Mouse (Mus musculus) kidney, embryonic 15.5 days (tissue): ENCODE results near the gene Gpn2. TPM values are rescaled to one million over a fixed set of nuclear protein-coding genes. Genes with fewer than 3 reads are reported as not detected.

Experiments
- ATAC-seq: fragments of 200-750 bp; cut with Nextera tagmentation; replicated peaks from 2 replicates; pipeline ENCODE4 v1.8.0; 2017; ENCODE audit warnings: moderate TSS enrichment; ENCODE audit not compliant: low FRiP score
- H3K27ac ChIP-seq: fragments of 300-500 bp; sonication (generic); 2 replicates; pipeline ENCODE4 v1.5.1; 2015; ENCODE audit warnings: mild to moderate bottlenecking, inconsistent platforms
- H3K27me3 ChIP-seq: fragments of 300-500 bp; sonication (generic); 2 replicates; pipeline ENCODE4 v1.6.1; 2015; ENCODE audit warnings: inconsistent platforms
- H3K36me3 ChIP-seq: fragments of 300-500 bp; sonication (generic); 2 replicates; pipeline ENCODE4 v1.6.1; 2015; ENCODE audit warnings: inconsistent platforms
- H3K4me1 ChIP-seq: fragments of 300-500 bp; sonication (generic); 2 replicates; pipeline ENCODE4 v1.6.1; 2015; ENCODE audit warnings: inconsistent platforms
- H3K4me2 ChIP-seq: fragments of 300-500 bp; sonication (generic); 2 replicates; pipeline ENCODE4 v1.6.1; 2015; ENCODE audit warnings: moderate library complexity, mild to moderate bottlenecking, inconsistent platforms
- H3K4me3 ChIP-seq: fragments of 300-500 bp; sonication (generic); replicated peaks from 2 replicates; pipeline ENCODE4 v1.5.1; 2015; ENCODE audit warnings: mild to moderate bottlenecking, inconsistent platforms
- H3K9ac ChIP-seq: fragments of 300-500 bp; sonication (generic); 2 replicates; pipeline ENCODE4 v1.6.1; 2015; ENCODE audit warnings: mild to moderate bottlenecking, inconsistent platforms
- H3K9me3 ChIP-seq: fragments of 300-500 bp; sonication (generic); replicated peaks from 2 replicates; pipeline ENCODE4 v1.6.1; 2016; ENCODE audit warnings: inconsistent platforms
- WGBS: fragments of 180-500 bp; shearing (Covaris S2); methylation state at CpG from one replicate; pipeline ENCODE4 v1.1.7; 2015; ENCODE audit warnings: mixed read lengths; 5-methylcytosine and 5-hydroxymethylcytosine counted together
- polyA plus RNA-seq: library from polyadenylated mRNA; unstranded; fragments of >200 nt; fragmentation: Nextera tagmentation; extraction: Ambion mirVana; gene quantifications from 2 replicates; pipeline ENCODE4 v1.2.1, GENCODE M21; 2015

The Gpn2 gene
- polyA plus RNA-seq, 1 experiment from 2014 or later = 20.3 TPM

GRCm38 (mm10) chr4:133627039-133627438, 42.9 kb downstream of the Gpn2 start:
- ATAC-seq = no peak
- H3K9ac ChIP-seq = no peak overlapping the region
- 92% methylated on average over 14 of the region's 14 CpGs for WGBS
- H3K4me1 ChIP-seq = peaks cover 63% of the 10 kb centered on the region
- peaks cover 32% of the 10 kb centered on the region for H3K36me3 ChIP-seq
- no peaks in the 10 kb centered on the region for H3K9me3 ChIP-seq
- H3K27ac ChIP-seq = peak overlapping the region; percentile 87; the same call in 1 of the 2 replicates
- H3K4me3 ChIP-seq = no peak overlapping the region
- H3K27me3 ChIP-seq = no peaks in the 10 kb centered on the region
- H3K4me2 ChIP-seq = no peak overlapping the region

- H3K9ac ChIP-seq = no peak overlapping the region
- H3K4me2 ChIP-seq = no peak overlapping the region
- 59% methylated on average over 2 of the region's 2 CpGs for WGBS
- H3K36me3 ChIP-seq = peaks cover 32% of the 10 kb centered on the region
- ATAC-seq = no peak
- no peaks in the 10 kb centered on the region for H3K9me3 ChIP-seq
- H3K4me1 ChIP-seq = peaks cover 72% of the 10 kb centered on the region
- no peaks in the 10 kb centered on the region for H3K27me3 ChIP-seq
- no peak overlapping the region for H3K27ac ChIP-seq
- no peak overlapping the region for H3K4me3 ChIP-seq
Measured at GRCm38 (mm10) chr4:133628517-133628916, 44.4 kb downstream of the Gpn2 start.

- ATAC-seq = no peak
- Histone ChIP-seq H3K4me1 (peaks cover 77% of the 10 kb centered on the region), H3K27me3 (no peaks in the 10 kb centered on the region), H3K4me3 (no peak overlapping the region), H3K4me2 (no peak overlapping the region), H3K9ac (no peak overlapping the region), H3K9me3 (no peaks in the 10 kb centered on the region), H3K36me3 (peaks cover 25% of the 10 kb centered on the region), H3K27ac (no peak overlapping the region)
- 82% methylated on average over 7 of the region's 7 CpGs for WGBS
Measured at GRCm38 (mm10) chr4:133629191-133629590, 45.0 kb downstream of the Gpn2 start.

GRCm38 (mm10) chr4:133630326-133630920, 46.3 kb downstream of the Gpn2 start:
- WGBS = 88% methylated on average over 8 of the region's 8 CpGs
- H3K27ac ChIP-seq = no peak overlapping the region; the same call in 1 of the 2 replicates
- no peak for ATAC-seq
- peak overlapping the region; percentile 95; the same call in 1 of the 2 replicates for H3K4me2 ChIP-seq
- no peak overlapping the region for H3K4me3 ChIP-seq
- no peaks in the 10 kb centered on the region for H3K9me3 ChIP-seq
- H3K9ac ChIP-seq = 0 out of 2 replicates have a peak overlapping the region, but pooled peaks have one; percentile 0
- peaks cover 15% of the 10 kb centered on the region for H3K36me3 ChIP-seq
- peaks cover 68% of the 10 kb centered on the region for H3K4me1 ChIP-seq
- no peaks in the 10 kb centered on the region for H3K27me3 ChIP-seq

GRCm38 (mm10) chr4:133631071-133631768, 47.1 kb downstream of the Gpn2 start:
- 0 out of 2 replicates have a peak overlapping the region, but pooled peaks have one; percentile 13 for H3K27ac ChIP-seq
- H3K9ac ChIP-seq = 0 out of 2 replicates have a peak overlapping the region, but pooled peaks have one; percentile 0
- H3K4me1 ChIP-seq = peaks cover 60% of the 10 kb centered on the region
- H3K36me3 ChIP-seq = peaks cover 8% of the 10 kb centered on the region
- 72% methylated on average over 14 of the region's 14 CpGs for WGBS
- ATAC-seq = no peak
- H3K9me3 ChIP-seq = no peaks in the 10 kb centered on the region
- H3K4me2 ChIP-seq = peak overlapping the region; percentile 95
- H3K27me3 ChIP-seq = no peaks in the 10 kb centered on the region
- H3K4me3 ChIP-seq = peak overlapping the region; percentile 70

GRCm38 (mm10) chr4:133631769-133632411, 47.7 kb downstream of the Gpn2 start:
- ATAC-seq = no peak
- peak overlapping the region; percentile 70 for H3K4me3 ChIP-seq
- peak overlapping the region; percentile 85 for H3K9ac ChIP-seq
- H3K27me3 ChIP-seq = no peaks in the 10 kb centered on the region
- peak overlapping the region; percentile 78 for H3K27ac ChIP-seq
- H3K36me3 ChIP-seq = peaks cover 2% of the 10 kb centered on the region
- H3K9me3 ChIP-seq = no peaks in the 10 kb centered on the region
- 32% methylated on average over 9 of the region's 9 CpGs for WGBS
- peak overlapping the region; percentile 95 for H3K4me2 ChIP-seq
- peaks cover 54% of the 10 kb centered on the region for H3K4me1 ChIP-seq

- Histone ChIP-seq H3K27ac (peak overlapping the region; percentile 78), H3K36me3 (no peaks in the 10 kb centered on the region), H3K27me3 (no peaks in the 10 kb centered on the region), H3K9me3 (no peaks in the 10 kb centered on the region), H3K9ac (peak overlapping the region; percentile 85), H3K4me2 (peak overlapping the region; percentile 95), H3K4me3 (peak overlapping the region; percentile 70), H3K4me1 (peaks cover 50% of the 10 kb centered on the region)
- 1% methylated on average over 67 of the region's 69 CpGs for WGBS
- peak; percentile 73 for ATAC-seq
Measured at GRCm38 (mm10) chr4:133632483-133633327, 48.5 kb downstream of the Gpn2 start.

GRCm38 (mm10) chr4:133633332-133634042, 49.3 kb downstream of the Gpn2 start:
- Histone ChIP-seq H3K27ac (peak overlapping the region; percentile 78), H3K9me3 (no peaks in the 10 kb centered on the region), H3K9ac (peak overlapping the region; percentile 85)

GRCm38 (mm10) chr4:133634043-133634410, 49.9 kb downstream of the Gpn2 start:
- H3K27ac ChIP-seq = no peak overlapping the region

More at GRCm38 (mm10) chr4:133633332-133634042, 49.3 kb downstream of the Gpn2 start:
- Histone ChIP-seq H3K4me2 (peak overlapping the region; percentile 95), H3K4me3 (peak overlapping the region; percentile 70), H3K36me3 (no peaks in the 10 kb centered on the region), H3K4me1 (peaks cover 46% of the 10 kb centered on the region), H3K27me3 (no peaks in the 10 kb centered on the region)
- peak; percentile 89 for ATAC-seq
- WGBS = 9% methylated on average over 37 of the region's 47 CpGs

More at GRCm38 (mm10) chr4:133634043-133634410, 49.9 kb downstream of the Gpn2 start:
- ATAC-seq = no peak
- H3K9ac ChIP-seq = no peak overlapping the region
- H3K9me3 ChIP-seq = no peaks in the 10 kb centered on the region
- H3K4me3 ChIP-seq = peak overlapping the region; percentile 70; the same call in 1 of the 2 replicates
- no peaks in the 10 kb centered on the region for H3K27me3 ChIP-seq
- H3K4me2 ChIP-seq = no peak overlapping the region
- no peaks in the 10 kb centered on the region for H3K36me3 ChIP-seq
- H3K4me1 ChIP-seq = peaks cover 41% of the 10 kb centered on the region
- 78% methylated on average over 5 of the region's 5 CpGs for WGBS
